Mouse (Mus musculus): ENCODE results near the gene Ehd4. TPM values are rescaled to one million over a fixed set of nuclear protein-coding genes. Genes with fewer than 3 reads are reported as not detected.
A peak's percentile ranks its signal among the peaks of the same experiment; 100 is the strongest.

Gene Ehd4
- total and polyA plus RNA-seq, 3 experiments, result 8.1 to 27.7 (median 9.8) TPM

DNA sequence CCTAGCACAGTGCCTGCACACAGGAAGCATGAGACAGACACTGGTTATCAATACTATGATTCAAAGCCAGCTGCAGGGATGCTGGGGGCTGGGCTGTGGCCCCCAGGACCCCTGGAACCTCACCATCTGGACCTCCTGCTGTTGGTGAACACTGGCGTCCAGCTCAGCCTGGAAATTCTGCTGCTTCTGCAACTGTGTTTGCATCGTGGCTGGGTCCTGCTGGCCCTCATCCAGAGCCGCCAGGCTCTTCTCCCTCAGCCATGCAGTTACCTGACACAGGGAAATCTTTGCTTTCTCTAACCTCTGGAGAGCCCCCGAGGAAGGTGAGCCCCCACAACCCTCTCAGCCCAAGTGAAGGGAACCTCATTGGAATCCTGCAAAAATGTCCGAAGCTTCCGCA lies 103.0 kb downstream of the Ehd4 start:
- peaks cover 22% of the 10 kb centered on the region for H3K27me3 ChIP-seq (replicated peaks)
- H3K36me3 ChIP-seq (replicated peaks in 1 of 2; ENCODE audit: control insufficient read depth in 1 of 2, insufficient read depth in 1 of 2, low read length in 1 of 2), result no peaks in the 10 kb centered on the region
- in situ Hi-C loops (cut with MboI; ENCODE audit: low pct_ligation_motif_present, low pct_unique_long_range_greater_than_20kb, low sequenced_read_pairs) (no loop called here), dilution Hi-C loops (cut with MboI; ENCODE audit: extremely low pct_ligation_motif_present, extremely low pct_unique_long_range_greater_than_20kb, low sequenced_read_pairs) (no loop called here)
- no peak overlapping the region for H3K4me3 ChIP-seq (replicated peaks in 1 of 3; ENCODE audit: low read depth in 2 of 3, low read length in 2 of 3, poor library complexity in 1 of 3)
- TF ChIP-seq RAD21 (IDR thresholded peaks at IDR 0.05; ENCODE audit: low read depth, low read length) (no peak), ETS1 (conservative IDR thresholded peaks at IDR 0.05; ENCODE audit: low read depth, low read length) (no peak), HCFC1 (IDR thresholded peaks at IDR 0.05; ENCODE audit: low read depth, low read length) (no peak), MYC (IDR thresholded peaks at IDR 0.05; ENCODE audit: low read depth, low read length) (no peak), NELFE (IDR thresholded peaks at IDR 0.05; ENCODE audit: low read depth, low read length) (no peak), ZMIZ1 (IDR thresholded peaks at IDR 0.05; ENCODE audit: low read depth, low read length) (no peak), KAT2A (IDR thresholded peaks at IDR 0.05; ENCODE audit: insufficient replicate concordance, low read length) (no peak), GABPA (IDR thresholded peaks at IDR 0.05; ENCODE audit: insufficient replicate concordance, low read depth, low read length) (no peak), MAFK (IDR thresholded peaks at IDR 0.05; ENCODE audit: insufficient replicate concordance, low read length) (no peak), USF2 (conservative IDR thresholded peaks at IDR 0.05; ENCODE audit: low read depth, low read length) (no peak), UBTF (IDR thresholded peaks at IDR 0.05; ENCODE audit: low read depth, low read length) (no peak)
- no peak overlapping the region for H3K9ac ChIP-seq (ENCODE audit: insufficient read depth, low read depth)
- no peak overlapping the region for H3K4me2 ChIP-seq (ENCODE audit: insufficient read depth, low read depth, poor library complexity, severe bottlenecking)
- no peak overlapping the region for H3K27ac ChIP-seq (ENCODE audit: insufficient read depth, low read depth)
- H3K4me1 ChIP-seq (ENCODE audit: control insufficient read depth in 1 of 2, insufficient read depth in 2 of 2), result no peaks in the 10 kb centered on the region
- H3K79me2 ChIP-seq (replicated peaks; ENCODE audit: control insufficient read depth, extremely low read depth, insufficient read depth, poor library complexity, severe bottlenecking), result no peaks in the 10 kb centered on the region
- DNase-seq (ENCODE audit: extremely low read depth), result no peak
- H3K9me3 ChIP-seq (replicated peaks; ENCODE audit: low read length), result no peaks in the 10 kb centered on the region

DNA sequence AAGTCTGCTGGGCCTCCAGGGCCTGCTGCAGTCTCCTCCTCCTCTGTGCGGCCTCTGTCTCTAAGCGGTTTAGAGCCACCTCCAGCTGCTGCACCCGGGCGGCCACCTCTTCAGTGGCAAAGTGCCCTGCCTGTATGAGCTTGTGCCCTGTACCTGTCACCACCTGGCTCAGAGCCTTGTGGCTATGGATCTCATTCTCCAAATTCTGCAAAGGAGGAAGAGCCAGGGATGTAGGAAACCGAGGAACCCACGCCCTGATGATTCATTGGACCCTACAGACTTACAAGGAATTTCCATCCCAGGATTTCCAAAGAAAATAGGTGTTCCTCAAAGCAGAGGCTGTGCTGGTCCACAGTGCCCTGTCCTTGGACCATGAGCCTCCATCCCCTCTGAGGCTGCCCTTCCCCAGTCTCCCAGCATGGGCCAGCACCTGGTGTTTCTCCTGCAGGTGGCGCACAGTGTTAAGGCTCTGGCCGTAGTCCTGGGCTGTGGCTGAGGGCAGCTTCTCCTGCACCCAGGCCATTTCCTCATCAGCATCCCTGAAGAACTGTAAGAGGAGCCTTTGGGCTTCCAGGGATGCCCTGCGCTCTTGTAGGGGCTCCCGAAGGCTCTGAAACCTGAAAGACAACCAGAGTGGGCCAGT lies 104.7 kb downstream of the Ehd4 start:
- no peak for TF ChIP-seq E2F4 (IDR thresholded peaks at IDR 0.05; ENCODE audit: insufficient replicate concordance, low read depth, low read length)
- TF ChIP-seq CTCF (conservative IDR thresholded peaks at IDR 0.05 in 1 of 2, IDR thresholded peaks at IDR 0.05 in 1 of 2; ENCODE audit: low read depth in 2 of 2, low read length in 2 of 2), result peak; percentile 18 to 78; a peak in 3 of 4 replicates
- peak; percentile 76 for TF ChIP-seq SMC3 (IDR thresholded peaks at IDR 0.05; ENCODE audit: low read depth, low read length)
- peak; percentile 60 for TF ChIP-seq RAD21 (IDR thresholded peaks at IDR 0.05; ENCODE audit: low read depth, low read length)
- peaks cover 9% of the 10 kb centered on the region for H3K27me3 ChIP-seq (replicated peaks)
- in situ Hi-C loops (cut with MboI; ENCODE audit: low pct_ligation_motif_present, low pct_unique_long_range_greater_than_20kb, low sequenced_read_pairs) (no loop called here), dilution Hi-C loops (cut with MboI; ENCODE audit: extremely low pct_ligation_motif_present, extremely low pct_unique_long_range_greater_than_20kb, low sequenced_read_pairs) (no loop called here)
- no peaks in the 10 kb centered on the region for H3K4me1 ChIP-seq (ENCODE audit: control insufficient read depth in 1 of 2, insufficient read depth in 2 of 2)
- no peak overlapping the region for H3K27ac ChIP-seq (ENCODE audit: insufficient read depth, low read depth)
- H3K9ac ChIP-seq (ENCODE audit: insufficient read depth, low read depth), result no peak overlapping the region
- no peaks in the 10 kb centered on the region for H3K9me3 ChIP-seq (replicated peaks; ENCODE audit: low read length)
- no peak overlapping the region for H3K4me3 ChIP-seq (replicated peaks in 1 of 3; ENCODE audit: low read depth in 2 of 3, low read length in 2 of 3, poor library complexity in 1 of 3)
- H3K36me3 ChIP-seq (replicated peaks in 1 of 2; ENCODE audit: control insufficient read depth in 1 of 2, insufficient read depth in 1 of 2, low read length in 1 of 2), result no peaks in the 10 kb centered on the region
- H3K79me2 ChIP-seq (replicated peaks; ENCODE audit: control insufficient read depth, extremely low read depth, insufficient read depth, poor library complexity, severe bottlenecking), result no peaks in the 10 kb centered on the region
- peak; percentile 24 for DNase-seq (ENCODE audit: extremely low read depth)
- no peak overlapping the region for H3K4me2 ChIP-seq (ENCODE audit: insufficient read depth, low read depth, poor library complexity, severe bottlenecking)

Data from CH12.LX (cell line).